Mouse (Mus musculus): ENCODE measurements around the gene Gpt2.

GRCm38 (mm10) chr8:85492940-85493931, 860 bp downstream of the Gpt2 start:
- no peak for TF ChIP-seq MAFK (IDR thresholded peaks at IDR 0.05; ENCODE audit: insufficient read depth, low read depth, low read length)
- no peak for TF ChIP-seq ZNF384 (IDR thresholded peaks at IDR 0.05; ENCODE audit: low read depth, low read length)
- no peak for TF ChIP-seq CHD2 (IDR thresholded peaks at IDR 0.05; ENCODE audit: low read depth, low read length)

All from ES-E14 (cell line).